Mouse (Mus musculus): ENCODE measurements at regions not wholly inside any gene's neighbourhood (a gene's known extent, or its start where the extent isn't known, plus 50 kb on each side); places are given as distances from the start of the nearest gene placed in this dataset.

DNA sequence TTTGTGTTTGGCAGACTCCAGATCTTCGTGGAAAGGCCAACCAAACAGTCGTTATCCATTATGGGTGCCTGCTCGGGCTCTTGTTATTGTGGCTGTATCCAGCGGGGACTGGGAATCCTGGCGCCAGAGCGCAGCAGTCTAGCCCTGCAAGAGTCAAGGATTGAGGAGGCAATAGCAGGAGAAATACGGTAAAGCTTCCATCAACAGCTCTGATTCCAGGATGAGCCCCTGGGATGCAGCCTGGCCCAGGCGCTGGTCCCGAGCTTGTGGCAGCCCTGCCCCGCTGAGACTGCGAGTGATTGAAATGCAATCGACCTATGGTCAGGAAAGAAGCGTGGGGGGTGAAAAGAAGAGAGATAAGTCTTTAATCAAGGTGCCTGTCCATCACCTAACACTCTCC is 103.1 kb downstream of the Chic2 start:
- TF ChIP-seq CTCF (IDR thresholded peaks at IDR 0.05; ENCODE audit: control insufficient read depth, insufficient read depth, insufficient replicate concordance, low read depth, low read length): no peak
- TF ChIP-seq POLR2A (IDR thresholded peaks at IDR 0.05; ENCODE audit: control insufficient read depth, low read depth, low read length): no peak

Data from testis, adult 2 months (tissue).